Mouse (Mus musculus): Measurements from ENCODE around the gene Pip4k2c.
"Not testable (repeated sequence)": the region's sequence is repeated elsewhere in the genome, so short reads cannot be mapped to it uniquely, and the experiment has no call there.

Gene Pip4k2c

DNA sequence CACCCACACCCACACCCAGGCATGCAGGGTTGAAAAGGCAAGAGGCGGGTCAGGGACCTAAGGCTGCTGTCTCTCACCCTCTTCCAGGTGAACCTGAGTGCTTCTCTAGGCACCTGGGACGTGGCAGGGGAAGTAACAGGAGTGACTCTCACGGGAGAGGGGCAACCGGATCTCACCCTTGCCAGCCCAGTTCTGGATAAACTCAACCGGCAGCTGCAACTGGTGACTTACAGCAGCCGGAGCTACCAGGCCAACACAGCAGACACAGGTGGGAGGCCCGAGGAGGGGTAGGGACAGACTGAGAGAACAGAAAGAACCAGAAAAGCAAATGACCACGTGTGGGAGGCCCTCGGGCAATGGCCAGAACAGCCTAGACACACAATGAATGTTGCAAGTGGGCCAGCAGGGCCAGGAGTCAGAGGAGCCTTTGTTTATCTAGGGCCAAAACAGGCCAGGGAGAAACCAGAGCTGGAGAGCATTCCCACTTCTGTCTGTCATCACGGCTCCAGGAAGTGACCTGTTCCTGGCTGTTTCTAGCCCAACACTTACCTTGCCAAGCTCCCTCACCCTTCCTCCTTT, 43.7 kb downstream of the Pip4k2c start:
- DNase-seq (ENCODE audit: low spot score), result peak; percentile 85

DNA sequence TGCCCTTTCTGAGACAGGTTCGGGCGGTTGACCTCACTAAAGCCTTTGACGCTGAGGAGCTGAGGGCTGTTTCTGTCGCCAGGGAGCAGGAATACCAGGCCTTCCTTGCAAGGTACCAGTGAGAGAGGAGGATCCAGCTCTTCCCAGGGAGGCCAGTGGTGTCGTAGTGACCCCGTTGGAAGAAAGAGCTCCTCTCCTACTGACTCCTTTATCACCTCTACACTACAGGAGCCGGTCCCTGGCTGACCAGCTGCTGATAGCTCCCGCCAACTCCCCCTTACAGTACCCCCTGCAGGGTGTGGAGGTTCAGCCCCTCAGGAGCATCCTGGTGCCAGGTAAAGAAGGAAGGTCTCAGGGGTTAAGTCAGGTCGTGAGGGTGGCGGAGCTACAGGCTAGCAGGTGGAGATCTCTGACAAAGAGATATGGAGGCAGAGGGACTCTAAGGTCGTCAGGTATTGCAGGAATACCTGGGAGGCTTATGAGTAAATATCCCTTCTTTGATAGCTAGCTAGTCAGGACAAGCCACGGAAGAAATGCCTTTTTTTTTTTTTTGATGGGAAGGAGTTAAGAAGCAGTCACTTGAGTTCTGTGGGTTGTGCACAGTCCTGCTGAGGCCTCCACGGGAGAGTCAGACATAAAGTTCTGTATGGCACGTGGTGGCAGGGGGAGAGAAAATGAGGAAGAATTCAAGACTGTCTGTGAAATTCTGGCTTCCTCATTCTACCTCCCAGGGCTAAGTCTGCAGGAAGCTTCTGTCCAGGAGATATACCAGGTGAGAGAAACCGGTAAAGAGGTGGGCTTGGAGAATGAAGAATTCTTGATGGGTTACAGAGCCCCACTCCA, 44.4 kb downstream of the Pip4k2c start:
- DNase-seq (ENCODE audit: low spot score), result no peak

DNA sequence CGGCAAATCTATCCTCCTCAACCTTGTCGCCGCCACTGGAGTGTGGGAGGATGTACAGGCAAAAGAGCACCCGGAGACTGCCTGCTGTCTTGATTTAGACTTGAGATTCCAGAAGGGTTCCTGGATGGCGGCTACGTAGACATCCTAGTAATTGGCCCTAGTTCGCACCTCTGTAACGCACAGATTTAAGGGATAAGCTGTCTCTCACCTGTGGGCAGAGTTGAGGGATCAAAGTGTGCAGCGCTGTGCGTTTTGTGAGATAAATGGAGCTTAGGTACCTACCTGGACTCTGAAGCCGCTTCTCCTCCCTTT, 45.0 kb downstream of the Pip4k2c start:
- DNase-seq (ENCODE audit: low spot score), result no peak

DNA sequence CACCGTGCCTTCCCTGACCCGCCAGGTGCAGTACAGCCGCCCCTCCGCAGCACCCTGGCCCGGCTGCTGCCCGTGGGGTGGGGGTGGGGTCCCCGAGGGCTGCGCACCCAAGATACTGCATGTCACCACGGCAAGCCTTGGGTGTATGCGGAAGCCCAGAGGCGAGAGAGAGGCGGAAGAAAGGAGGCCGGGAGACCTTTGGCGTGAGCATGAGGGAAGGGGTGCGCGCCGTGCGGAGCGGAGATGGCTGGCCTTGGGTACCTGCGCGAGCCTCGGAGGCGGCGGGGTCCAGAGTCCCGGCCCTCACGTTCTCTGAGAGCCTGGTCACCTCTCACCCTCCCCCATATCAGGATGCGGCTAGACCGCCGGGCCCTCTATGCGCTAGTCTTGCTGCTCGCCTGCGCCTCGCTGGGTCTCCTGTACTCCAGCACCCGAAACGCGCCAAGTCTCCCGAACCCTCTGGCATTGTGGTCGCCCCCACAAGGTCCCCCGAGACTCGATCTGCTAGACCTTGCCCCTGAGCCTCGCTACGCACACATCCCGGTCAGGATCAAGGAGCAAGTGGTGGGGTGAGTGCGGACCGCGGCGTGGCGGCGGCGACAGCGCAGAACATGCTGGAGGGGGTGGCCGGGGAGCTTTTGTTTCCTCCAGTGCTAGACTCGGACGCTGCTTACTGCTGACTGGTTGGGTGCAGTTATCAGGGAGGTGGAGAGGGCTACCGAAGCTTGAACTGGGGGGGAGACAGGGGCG, 45.6 kb downstream of the Pip4k2c start:
- no peak for DNase-seq (ENCODE audit: low spot score)

DNA sequence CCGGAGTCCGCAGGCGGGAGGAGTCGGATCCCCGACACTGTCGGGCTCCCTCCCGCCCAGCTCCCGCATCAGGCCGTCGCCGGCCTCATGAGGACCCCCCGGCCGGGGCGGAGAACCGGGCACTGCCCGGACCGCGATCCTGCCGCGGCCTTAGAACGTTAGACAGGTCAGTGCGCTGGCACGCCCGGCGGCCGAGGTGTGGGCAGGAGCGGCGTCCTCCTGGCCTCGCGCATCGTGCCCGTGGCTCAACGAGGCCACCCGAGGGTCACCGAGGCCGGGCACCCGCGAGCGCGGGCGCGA, 46.1 kb downstream of the Pip4k2c start:
- DNase-seq (ENCODE audit: low spot score), result no peak

DNA sequence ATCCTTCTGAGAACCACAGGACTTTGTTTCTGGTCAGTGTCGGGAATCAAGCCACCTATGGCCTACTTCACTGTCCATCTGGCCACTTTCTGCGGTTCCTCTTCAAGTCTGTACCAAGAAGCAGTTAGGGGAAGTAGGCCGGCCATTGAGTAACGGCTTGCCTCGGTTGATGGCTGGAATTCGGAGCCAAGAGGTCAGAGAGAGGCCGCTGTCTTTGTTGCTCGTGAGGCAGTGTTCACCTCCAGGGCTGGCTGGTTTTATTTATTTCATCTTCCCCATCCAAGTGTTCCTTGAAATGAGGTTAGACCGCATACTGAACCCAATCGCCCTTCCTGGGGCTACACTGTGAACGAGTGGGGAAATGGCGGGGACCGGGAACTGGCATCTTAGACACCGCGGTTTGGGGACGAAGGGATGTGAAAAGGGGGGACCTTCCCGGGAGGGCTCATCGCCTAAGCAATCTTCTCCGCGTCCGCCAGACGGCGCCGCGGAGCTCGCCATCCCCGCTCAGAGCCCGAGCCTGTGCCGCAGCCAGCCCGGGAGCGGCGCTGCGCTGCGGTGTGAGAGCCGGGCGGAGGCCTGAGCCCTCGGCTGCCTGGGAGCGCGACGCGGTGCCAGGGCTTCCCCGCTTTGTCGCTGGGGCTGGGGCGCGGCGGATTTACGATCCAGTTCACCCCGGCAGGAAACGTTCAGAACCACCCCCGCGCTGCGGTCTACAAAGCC, 46.6 kb downstream of the Pip4k2c start, which contains the start of gene B4galnt1:
TSS of gene B4galnt1 (plus strand) at position 595 of the 723 bp plus-strand sequence.
- DNase-seq (ENCODE audit: low spot score), result peak; percentile 24

DNA sequence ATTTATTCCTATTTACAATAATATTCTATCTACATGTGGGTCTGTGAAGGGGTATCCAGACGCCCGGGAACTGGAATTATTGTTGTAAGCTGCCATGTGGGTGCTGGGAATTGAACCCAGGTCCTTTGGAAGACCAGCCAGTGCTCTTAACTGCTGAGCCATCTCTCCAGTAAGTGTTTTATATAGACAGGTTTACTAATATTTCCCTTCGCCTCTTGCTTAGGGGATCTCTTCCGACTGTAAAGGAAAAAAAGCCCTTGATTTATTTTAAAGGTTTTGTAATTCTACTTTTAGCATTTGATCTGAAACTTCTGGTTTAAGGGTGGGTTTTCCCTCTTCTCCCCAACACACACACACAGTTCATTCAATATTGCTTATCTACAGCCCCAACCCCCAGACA, 47.2 kb downstream of the Pip4k2c start:
- no peak for DNase-seq (ENCODE audit: low spot score)

DNA sequence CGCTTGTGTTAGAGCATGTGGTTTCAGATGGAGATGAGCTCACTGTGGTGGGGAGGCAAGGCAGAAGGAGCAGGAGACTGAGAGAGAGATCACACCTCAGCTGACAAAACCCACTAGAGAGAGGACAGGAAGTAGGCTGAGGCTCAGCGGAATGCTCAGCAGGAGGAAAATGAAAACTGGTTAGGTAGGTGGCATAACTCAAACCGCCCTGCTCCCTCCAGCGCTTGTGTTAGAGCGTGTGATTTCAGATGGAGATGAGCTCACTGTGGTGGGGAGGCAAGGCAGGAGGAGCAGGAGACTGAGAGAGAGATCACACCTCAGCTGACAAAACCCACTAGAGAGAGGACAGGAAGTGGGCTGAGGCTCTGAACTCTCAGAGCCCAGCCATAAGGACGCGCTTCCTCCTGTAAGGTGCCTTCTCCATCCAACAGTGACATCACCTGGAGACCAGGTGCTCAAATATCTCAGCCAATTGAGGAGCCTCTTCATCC, 48.6 kb downstream of the Pip4k2c start:
- DNase-seq (ENCODE audit: low spot score), result not testable (repeated sequence)

DNA sequence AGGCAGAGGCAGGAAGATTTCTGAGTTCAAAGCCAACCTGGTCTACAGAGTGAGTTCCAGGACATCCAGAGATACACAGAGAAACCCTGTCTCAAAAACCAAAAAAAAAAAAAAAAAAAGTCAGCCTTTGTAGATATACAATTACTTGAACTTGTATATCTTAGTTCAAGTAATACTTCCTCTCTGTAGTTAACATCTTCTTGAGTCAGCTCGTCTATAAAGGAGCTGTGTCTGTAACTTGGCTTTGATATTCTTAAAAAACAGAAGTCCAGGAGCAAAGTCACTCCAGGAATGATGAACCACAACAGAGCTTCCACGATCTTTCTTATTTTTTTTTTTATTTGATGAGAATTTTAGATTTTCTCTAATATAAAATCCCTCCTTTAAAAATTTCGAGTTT, 50.7 kb downstream of the Pip4k2c start:
- no peak for DNase-seq (ENCODE audit: low spot score)

DNA sequence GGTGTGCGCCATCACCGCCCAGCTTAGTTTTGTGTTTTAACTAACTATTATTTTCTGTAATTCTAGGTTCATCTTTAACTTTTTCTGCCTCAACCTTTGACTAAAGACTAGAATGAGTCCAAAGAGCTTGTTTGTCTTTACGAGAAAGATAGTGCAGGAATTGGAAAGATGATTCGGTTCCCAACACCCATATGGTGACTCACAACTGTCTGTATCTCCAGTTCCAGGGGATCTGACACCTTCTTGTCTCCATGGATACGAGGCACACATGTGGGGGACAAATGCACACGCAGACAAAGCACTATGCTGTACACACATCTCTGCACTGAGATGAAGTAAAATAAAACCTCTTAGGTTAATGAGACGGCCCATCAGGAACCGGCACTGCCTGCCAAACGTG, 51.3 kb downstream of the Pip4k2c start:
- no peak for DNase-seq (ENCODE audit: low spot score)

DNA sequence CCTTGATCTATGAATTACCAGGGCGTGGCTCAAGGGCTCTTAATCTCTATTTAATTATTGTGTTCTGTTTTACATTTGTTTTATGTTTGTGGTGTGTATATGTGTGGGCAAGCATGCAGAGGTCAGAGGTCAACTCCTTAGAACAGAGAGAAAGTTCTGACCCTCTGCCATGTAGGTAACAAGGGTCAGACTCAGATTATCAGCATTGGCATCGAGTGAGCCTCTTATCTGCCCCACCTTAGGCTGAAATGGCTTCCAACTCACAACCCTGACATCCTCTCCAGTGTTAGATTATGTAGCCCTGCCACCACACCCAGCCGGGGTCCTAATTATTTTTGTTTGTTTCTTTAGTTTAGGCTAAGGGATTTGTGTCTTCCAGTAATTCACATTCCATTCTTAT, 52.9 kb downstream of the Pip4k2c start:
- no peak for DNase-seq (ENCODE audit: low spot score)

DNA sequence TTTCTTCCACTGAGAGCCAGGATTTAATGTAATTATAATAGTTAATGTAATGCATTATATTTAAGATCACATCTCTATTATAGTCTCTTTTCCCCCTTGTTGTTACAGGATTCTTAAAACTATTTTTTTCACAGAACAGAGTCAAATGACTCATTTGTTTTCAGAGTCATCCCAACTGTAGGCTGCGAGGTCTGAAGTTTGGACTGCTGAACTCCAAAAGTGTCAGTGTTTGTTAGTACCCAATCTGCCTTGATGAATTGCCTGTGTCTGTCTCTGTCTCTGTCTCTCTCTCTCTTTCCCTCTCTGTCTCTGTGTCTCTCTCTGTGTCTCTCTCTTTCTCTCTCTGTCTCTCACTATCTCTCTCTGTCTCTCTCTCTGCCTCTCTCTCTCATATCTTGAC, 54.9 kb downstream of the Pip4k2c start:
- DNase-seq (ENCODE audit: low spot score), result no peak

DNA sequence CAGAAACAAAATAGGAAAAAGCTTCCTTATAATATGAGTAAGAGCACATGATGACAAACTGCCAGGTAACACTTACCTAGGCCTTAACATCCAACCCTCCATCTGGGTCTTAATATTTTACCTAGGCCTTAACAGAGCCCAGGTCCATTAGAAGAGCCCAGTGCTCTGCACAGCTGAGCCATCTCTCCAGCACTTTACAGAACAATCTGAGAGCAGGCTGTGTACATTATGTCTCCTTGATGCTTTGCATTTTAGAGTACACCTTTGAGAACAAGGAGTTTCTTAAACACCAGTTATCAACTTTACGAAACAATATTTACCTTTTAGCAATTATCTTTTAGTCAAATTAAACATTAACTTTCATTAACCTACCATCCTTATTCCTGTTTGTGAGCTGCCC, 55.3 kb downstream of the Pip4k2c start:
- no peak for DNase-seq (ENCODE audit: low spot score)

DNA sequence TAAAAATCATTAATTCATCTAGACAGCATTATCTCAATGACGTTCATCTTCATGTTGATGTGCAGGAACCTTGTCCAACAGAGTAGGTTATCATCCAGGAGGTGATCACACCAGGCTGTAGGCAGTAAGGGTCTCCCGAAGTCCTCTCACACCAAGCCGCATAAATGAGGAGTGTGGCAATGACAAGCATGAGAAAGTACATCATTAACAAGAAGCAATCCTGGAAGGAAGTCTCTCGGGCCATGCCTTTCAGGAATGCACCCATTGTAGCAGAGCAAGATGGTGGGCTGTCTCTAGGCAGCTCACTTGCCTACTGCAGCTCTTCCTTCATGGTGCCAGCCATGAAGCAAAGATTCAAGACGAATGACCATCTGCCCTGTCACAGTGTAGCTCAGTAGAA, 56.7 kb downstream of the Pip4k2c start:
- DNase-seq (ENCODE audit: low spot score), result no peak

DNA sequence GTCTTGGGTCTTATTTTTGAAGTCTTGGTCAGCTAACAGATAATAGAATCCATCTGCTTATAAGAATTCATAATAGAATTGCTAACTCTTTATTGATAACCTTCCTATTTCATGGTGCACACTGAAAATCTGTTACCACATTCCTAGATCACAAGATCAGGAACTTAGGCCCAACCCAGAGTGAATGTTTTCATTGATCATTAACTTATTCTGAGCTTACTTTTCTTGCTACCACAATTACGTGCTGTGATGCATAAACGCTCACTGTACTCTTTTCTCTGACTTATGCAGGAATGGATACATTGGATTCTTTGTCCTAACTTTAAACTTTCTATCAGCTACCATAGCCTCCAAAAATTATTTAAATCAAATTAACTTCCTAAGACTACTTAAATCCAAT, 57.1 kb downstream of the Pip4k2c start:
- no peak for DNase-seq (ENCODE audit: low spot score)

DNA sequence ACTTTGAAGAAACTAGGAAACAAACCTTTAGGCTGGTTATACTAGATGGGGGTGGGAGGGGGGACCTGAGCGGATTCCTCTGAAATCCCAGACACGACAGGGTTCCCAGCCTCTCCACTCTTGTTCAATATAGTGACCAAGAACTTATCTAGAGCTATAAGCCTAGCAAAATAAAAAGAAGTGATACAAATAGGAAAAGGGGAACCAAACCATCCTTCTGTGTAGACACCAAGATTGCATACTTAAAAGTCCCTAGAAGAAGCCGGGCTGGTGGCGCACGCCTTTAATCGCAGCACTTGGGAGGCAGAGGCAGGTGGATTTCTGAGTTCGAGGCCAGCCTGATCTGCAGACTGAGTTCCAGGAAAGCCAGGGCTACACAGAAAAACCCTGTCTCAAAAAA, 58.1 kb downstream of the Pip4k2c start:
- DNase-seq (ENCODE audit: low spot score), result no peak

DNA sequence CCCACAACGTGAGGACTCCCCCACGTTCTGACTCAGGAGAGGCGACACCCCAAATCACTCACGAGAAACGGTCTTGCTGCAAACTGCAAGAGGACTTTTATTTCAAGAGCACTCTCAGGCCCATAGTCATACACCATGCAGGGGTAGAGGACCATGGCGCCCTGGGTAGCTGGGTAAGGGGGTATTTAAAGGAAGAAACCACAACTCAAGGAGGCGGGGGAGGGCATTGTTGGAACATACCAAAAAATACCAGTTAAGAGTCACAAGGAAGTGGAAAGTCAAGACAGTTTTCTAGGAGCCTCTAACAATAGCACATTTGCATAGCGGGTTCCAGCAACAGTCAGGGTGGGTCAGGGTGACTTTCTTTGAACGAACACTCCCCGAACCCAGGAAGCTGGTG, 58.8 kb downstream of the Pip4k2c start:
- not testable (repeated sequence) for DNase-seq (ENCODE audit: low spot score)

DNA sequence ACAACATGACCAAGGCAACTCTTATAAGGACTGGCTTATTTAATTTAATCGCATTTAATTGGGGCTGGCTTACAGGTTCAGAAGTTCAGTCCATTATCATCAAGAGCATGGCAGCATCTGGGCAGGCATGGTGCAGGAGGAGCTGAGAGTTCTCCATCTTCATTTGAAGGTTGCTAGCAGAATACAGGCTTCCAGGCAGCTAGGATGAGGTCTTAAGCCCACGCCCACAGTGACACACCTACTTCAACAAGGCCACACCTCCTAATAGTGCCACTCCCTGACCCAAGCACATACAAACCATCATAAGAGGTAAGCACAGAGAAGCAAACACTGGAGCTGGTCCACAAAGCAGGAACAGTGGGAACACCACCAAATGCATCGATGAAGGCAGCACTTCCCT, 60.2 kb downstream of the Pip4k2c start:
- DNase-seq (ENCODE audit: low spot score), result not testable (repeated sequence)

DNA sequence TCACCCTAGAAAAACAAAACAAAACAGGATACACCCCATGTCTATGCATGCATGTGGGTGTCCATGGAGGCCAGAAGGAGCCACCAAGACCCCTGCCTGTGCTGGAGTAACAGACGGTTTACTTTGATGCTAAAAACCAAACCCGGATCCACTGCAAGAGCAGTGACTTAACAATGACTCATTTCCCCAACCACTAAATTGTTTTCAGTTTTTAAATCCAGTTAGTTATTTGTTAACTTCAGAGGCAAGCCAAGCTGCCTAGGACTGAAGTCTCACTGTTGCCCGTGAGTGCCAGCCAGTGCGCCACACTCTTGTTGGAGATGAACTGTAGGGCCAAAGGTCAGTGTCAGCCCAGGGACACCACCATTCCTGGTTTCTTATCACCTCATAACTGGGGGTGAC, 60.9 kb downstream of the Pip4k2c start:
- no peak for DNase-seq (ENCODE audit: low spot score)

DNA sequence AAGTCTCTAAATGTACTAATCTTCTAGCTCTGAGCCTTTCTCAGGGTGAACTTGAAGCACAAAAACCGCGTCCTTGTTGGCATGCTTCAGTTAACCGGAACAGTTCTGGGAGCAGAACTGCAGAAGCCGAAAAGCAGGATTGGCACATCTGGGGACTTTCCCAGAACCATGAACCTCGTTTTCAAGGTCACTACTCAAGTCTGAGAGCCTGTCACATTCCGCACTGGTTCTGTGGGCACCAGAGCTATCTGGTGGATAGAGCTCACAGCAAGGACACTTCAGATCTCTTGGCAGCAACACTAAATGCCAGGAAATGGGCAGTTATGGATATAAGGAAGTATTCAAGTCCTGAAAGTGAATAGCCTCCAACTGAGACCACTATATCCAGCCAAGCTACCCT, 64.2 kb downstream of the Pip4k2c start:
- DNase-seq (ENCODE audit: low spot score), result no peak
